Mouse (Mus musculus): ENCODE results near the gene Adamts9. TPM values are rescaled to one million over a fixed set of nuclear protein-coding genes. Genes with fewer than 3 reads are reported as not detected.

Gene Adamts9
- polyA plus RNA-seq, 1 experiment from 2014 or later: 1.6 TPM

- Histone ChIP-seq H3K36me3 (no peaks in the 10 kb centered on the region), H3K4me2 (no peak overlapping the region), H3K27ac (replicated peaks) (no peak overlapping the region), H3K4me1 (replicated peaks) (no peaks in the 10 kb centered on the region), H3K27me3 (no peaks in the 10 kb centered on the region), H3K4me3 (no peak overlapping the region), H3K9ac (no peak overlapping the region), H3K9me3 (no peaks in the 10 kb centered on the region)
- ATAC-seq (ENCODE audit: low FRiP score, low read depth): no peak
- WGBS: 84% methylated on average over 2 of the region's 2 CpGs
Observed at GRCm38 (mm10) chr6:92959416-92959815, 16.1 kb upstream of the Adamts9 start.

GRCm38 (mm10) chr6:92947337-92948042, 4.2 kb upstream of the Adamts9 start:
- peaks cover 18% of the 10 kb centered on the region for H3K4me1 ChIP-seq (replicated peaks)
- WGBS: 91% methylated on average over 6 of the region's 6 CpGs
- H3K4me3 ChIP-seq: no peak overlapping the region
- H3K27me3 ChIP-seq: peaks cover 29% of the 10 kb centered on the region
- no peaks in the 10 kb centered on the region for H3K36me3 ChIP-seq
- no peak overlapping the region for H3K9ac ChIP-seq
- no peaks in the 10 kb centered on the region for H3K9me3 ChIP-seq
- H3K4me2 ChIP-seq: no peak overlapping the region
- H3K27ac ChIP-seq (replicated peaks): no peak overlapping the region
- no peak for ATAC-seq (ENCODE audit: low FRiP score, low read depth)

- Histone ChIP-seq H3K9ac (no peak overlapping the region), H3K4me1 (replicated peaks) (peaks cover 43% of the 10 kb centered on the region), H3K27me3 (peaks cover 49% of the 10 kb centered on the region), H3K36me3 (no peaks in the 10 kb centered on the region), H3K9me3 (no peaks in the 10 kb centered on the region), H3K27ac (replicated peaks) (no peak overlapping the region), H3K4me3 (no peak overlapping the region), H3K4me2 (no peak overlapping the region)
- WGBS: 52% methylated on average over 7 of the region's 7 CpGs
- ATAC-seq (ENCODE audit: low FRiP score, low read depth): no peak
Observed at GRCm38 (mm10) chr6:92944711-92945110, 1.4 kb upstream of the Adamts9 start.

- ATAC-seq (ENCODE audit: low FRiP score, low read depth): no peak
- 7% methylated on average over 14 of the region's 14 CpGs for WGBS
- H3K27ac ChIP-seq (replicated peaks): no peak overlapping the region
- H3K27me3 ChIP-seq: peaks cover 51% of the 10 kb centered on the region
- peak overlapping the region; percentile 98 for H3K4me2 ChIP-seq
- no peaks in the 10 kb centered on the region for H3K36me3 ChIP-seq
- H3K9me3 ChIP-seq: no peaks in the 10 kb centered on the region
- H3K9ac ChIP-seq: no peak overlapping the region
- H3K4me3 ChIP-seq: peak overlapping the region; percentile 54
- peaks cover 43% of the 10 kb centered on the region for H3K4me1 ChIP-seq (replicated peaks)
Observed at GRCm38 (mm10) chr6:92944048-92944685, 875 bp upstream of the Adamts9 start.

GRCm38 (mm10) chr6:92941756-92942420, 1.4 kb downstream of the Adamts9 start:
- no peak for ATAC-seq (ENCODE audit: low FRiP score, low read depth)
- peak overlapping the region; percentile 98 for H3K4me2 ChIP-seq

GRCm38 (mm10) chr6:92941281-92941731, 2.0 kb downstream of the Adamts9 start:
- Histone ChIP-seq H3K4me1 (replicated peaks) (peaks cover 43% of the 10 kb centered on the region), H3K27ac (replicated peaks) (no peak overlapping the region), H3K4me2 (peak overlapping the region; percentile 98), H3K9me3 (no peaks in the 10 kb centered on the region), H3K9ac (no peak overlapping the region), H3K4me3 (peak overlapping the region; percentile 54), H3K36me3 (no peaks in the 10 kb centered on the region), H3K27me3 (peaks cover 48% of the 10 kb centered on the region)
- 0% methylated on average over 21 of the region's 21 CpGs for WGBS
- peak; percentile 82 for ATAC-seq (ENCODE audit: low FRiP score, low read depth)

More at GRCm38 (mm10) chr6:92941756-92942420, 1.4 kb downstream of the Adamts9 start:
- Histone ChIP-seq H3K36me3 (no peaks in the 10 kb centered on the region), H3K9ac (peak overlapping the region; percentile 23; the same call in 1 of the 2 replicates), H3K27me3 (peaks cover 51% of the 10 kb centered on the region), H3K9me3 (no peaks in the 10 kb centered on the region), H3K4me3 (peak overlapping the region; percentile 54), H3K4me1 (replicated peaks) (peaks cover 43% of the 10 kb centered on the region), H3K27ac (replicated peaks) (0 out of 2 replicates have a peak overlapping the region, but pooled peaks have one; percentile 13)
- WGBS: under 1% methylated on average over 30 of the region's 30 CpGs

- H3K27ac ChIP-seq (replicated peaks): no peak overlapping the region
- peak overlapping the region; percentile 54 for H3K4me3 ChIP-seq
- no peak for ATAC-seq (ENCODE audit: low FRiP score, low read depth)
Observed at GRCm38 (mm10) chr6:92940191-92941131, 2.8 kb downstream of the Adamts9 start.

GRCm38 (mm10) chr6:92928261-92928660, 15.0 kb downstream of the Adamts9 start:
- no peaks in the 10 kb centered on the region for H3K9me3 ChIP-seq
- H3K4me3 ChIP-seq: no peak overlapping the region
- H3K4me2 ChIP-seq: no peak overlapping the region
- H3K36me3 ChIP-seq: no peaks in the 10 kb centered on the region
- WGBS: 91% methylated on average over 5 of the region's 5 CpGs
- H3K27me3 ChIP-seq: no peaks in the 10 kb centered on the region
- ATAC-seq (ENCODE audit: low FRiP score, low read depth): no peak
- no peaks in the 10 kb centered on the region for H3K4me1 ChIP-seq (replicated peaks)
- no peak overlapping the region for H3K27ac ChIP-seq (replicated peaks)
- H3K9ac ChIP-seq: no peak overlapping the region

More at GRCm38 (mm10) chr6:92940191-92941131, 2.8 kb downstream of the Adamts9 start:
- H3K27me3 ChIP-seq: peaks cover 42% of the 10 kb centered on the region
- H3K4me2 ChIP-seq: peak overlapping the region; percentile 98
- H3K9ac ChIP-seq: peak overlapping the region; percentile 21; the same call in 1 of the 2 replicates
- WGBS: under 1% methylated on average over 37 of the region's 37 CpGs
- H3K4me1 ChIP-seq (replicated peaks): peaks cover 43% of the 10 kb centered on the region
- no peaks in the 10 kb centered on the region for H3K9me3 ChIP-seq
- H3K36me3 ChIP-seq: no peaks in the 10 kb centered on the region

GRCm38 (mm10) chr6:92924536-92924935, 18.8 kb downstream of the Adamts9 start:
- Histone ChIP-seq H3K4me1 (replicated peaks) (no peaks in the 10 kb centered on the region), H3K9me3 (no peaks in the 10 kb centered on the region), H3K27ac (replicated peaks) (no peak overlapping the region), H3K9ac (no peak overlapping the region), H3K27me3 (no peaks in the 10 kb centered on the region), H3K4me3 (no peak overlapping the region), H3K36me3 (no peaks in the 10 kb centered on the region), H3K4me2 (no peak overlapping the region)
- no peak for ATAC-seq (ENCODE audit: low FRiP score, low read depth)
- WGBS: 65% methylated on average over 8 of the region's 8 CpGs

- H3K9me3 ChIP-seq: no peaks in the 10 kb centered on the region
- no peak for ATAC-seq (ENCODE audit: low FRiP score, low read depth)
- H3K4me3 ChIP-seq: no peak overlapping the region
- no peaks in the 10 kb centered on the region for H3K4me1 ChIP-seq (replicated peaks)
- 53% methylated on average over 4 of the region's 4 CpGs for WGBS
- H3K27me3 ChIP-seq: no peaks in the 10 kb centered on the region
- H3K9ac ChIP-seq: no peak overlapping the region
- no peak overlapping the region for H3K27ac ChIP-seq (replicated peaks)
- H3K36me3 ChIP-seq: no peaks in the 10 kb centered on the region
- no peak overlapping the region for H3K4me2 ChIP-seq
Observed at GRCm38 (mm10) chr6:92921843-92922242, 21.4 kb downstream of the Adamts9 start.

- H3K4me2 ChIP-seq: no peak overlapping the region
- no peak for ATAC-seq (ENCODE audit: low FRiP score, low read depth)
- H3K9ac ChIP-seq: no peak overlapping the region
- H3K27ac ChIP-seq (replicated peaks): no peak overlapping the region
- no peaks in the 10 kb centered on the region for H3K27me3 ChIP-seq
- no peaks in the 10 kb centered on the region for H3K4me1 ChIP-seq (replicated peaks)
- no peak overlapping the region for H3K4me3 ChIP-seq
- no peaks in the 10 kb centered on the region for H3K9me3 ChIP-seq
- WGBS: 76% methylated on average over 10 of the region's 10 CpGs
- H3K36me3 ChIP-seq: no peaks in the 10 kb centered on the region
Observed at GRCm38 (mm10) chr6:92920938-92921689, 22.2 kb downstream of the Adamts9 start.
